Mouse (Mus musculus) bone marrow, adult 2 months (tissue): ENCODE results near the gene Ide.

Source experiments
- CTCF ChIP-seq: fragments of 200-500 bp; IDR thresholded peaks from 2 replicates; pipeline ENCODE4 v1.5.1; 2011; ENCODE audit warnings: low read length, control low read depth; ENCODE audit not compliant: control insufficient read depth, insufficient read depth
- POLR2A ChIP-seq: fragments of 200-500 bp; IDR thresholded peaks from 2 replicates; pipeline ENCODE4 v1.6.1; 2011; ENCODE audit warnings: low read depth, mild to moderate bottlenecking, control low read depth, low read length, borderline replicate concordance; ENCODE audit not compliant: control insufficient read depth

DNA sequence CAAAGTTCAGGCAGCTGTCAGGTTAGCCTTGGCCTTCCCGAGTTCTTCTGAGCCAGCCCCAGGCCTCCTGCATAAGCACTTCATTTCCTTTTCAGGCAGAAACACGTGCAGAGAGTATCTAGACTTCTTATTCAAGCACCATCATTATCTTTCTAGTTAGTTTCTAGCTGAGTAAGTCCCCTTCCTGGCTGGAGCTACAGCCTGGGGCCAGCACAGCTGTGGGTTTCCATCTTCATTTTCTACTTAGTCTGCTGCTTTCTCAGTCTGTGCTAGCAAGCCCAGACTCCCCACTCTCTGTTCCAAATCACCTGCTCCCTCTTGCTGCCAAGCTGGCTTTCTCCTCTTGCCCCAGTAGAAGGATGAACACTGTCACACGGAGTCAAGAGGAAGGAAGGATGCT lies 90.8 kb downstream of the Ide start:
- no peak for TF ChIP-seq CTCF
- no peak for TF ChIP-seq POLR2A
